Comparison of ENCODE assay signal across 23 mouse cellular contexts in the genomic region with DNA sequence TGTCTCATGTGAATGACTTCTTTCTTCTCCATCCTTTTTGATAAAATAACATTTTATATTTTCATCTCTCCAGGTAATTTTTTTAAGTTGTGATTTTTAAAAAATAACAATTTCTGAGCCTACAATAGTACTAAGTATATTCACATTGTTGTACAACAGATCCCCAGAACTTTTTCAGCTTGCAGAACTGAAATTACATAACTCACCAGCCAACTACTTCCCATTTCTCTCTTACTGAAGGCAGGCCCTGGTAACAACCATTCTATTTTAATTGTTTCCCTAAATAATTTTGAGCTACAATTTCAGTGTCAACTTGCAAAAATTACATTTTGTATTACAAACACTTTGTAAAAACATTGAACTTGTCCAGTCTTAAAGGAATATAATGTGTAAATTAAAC.
"Had no signal": no experiment of that assay in that cellular context is flagged by ENCODE, and none has a peak within 500 bp of the region (broad histone marks: within the 10 kb centered on the region; RNA-seq: fewer than 3 reads in every experiment).

No protein-coding gene starts in this region.

- ATAC-seq: intestine, postnatal 0 days; liver, embryonic 12.5 days had no signal

- H3K4me1 ChIP-seq: limb, embryonic 10.5 days; limb, embryonic 13.5 days; liver, embryonic 12.5 days; liver, embryonic 15.5 days; lung, embryonic 15.5 days; neural tube, embryonic 12.5 days; neural tube, embryonic 15.5 days had no signal

- DNase-seq: kidney, adult 2 months; kidney, postnatal 10 days; kidney, postnatal 36 days; layer of hippocampus, adult 9-11 months; liver; lung, adult 18-20 months; lung, postnatal 10 days; lung, postnatal 4 days; midbrain, embryonic 14.5 days; right cerebral cortex, postnatal 25 days; spleen, adult 18-20 months; thymus, adult 18-20 months; thymus, postnatal 14 days; thymus, postnatal 4 days had no signal

- H3K27ac ChIP-seq: limb, embryonic 10.5 days; limb, embryonic 13.5 days; liver, embryonic 12.5 days; liver, embryonic 15.5 days; lung, embryonic 15.5 days; neural tube, embryonic 12.5 days; neural tube, embryonic 15.5 days had no signal

- H3K9ac ChIP-seq: limb, embryonic 13.5 days; liver, embryonic 12.5 days; liver, embryonic 15.5 days; lung, embryonic 15.5 days; neural tube, embryonic 12.5 days; neural tube, embryonic 15.5 days had no signal

- H3K36me3 ChIP-seq: limb, embryonic 10.5 days; limb, embryonic 13.5 days; liver, embryonic 12.5 days; liver, embryonic 15.5 days; lung, embryonic 15.5 days; neural tube, embryonic 12.5 days; neural tube, embryonic 15.5 days had no signal

- H3K27me3 ChIP-seq: liver, embryonic 12.5 days; liver, embryonic 15.5 days; lung, embryonic 15.5 days; megakaryocyte, embryonic 14.5 days; neural tube, embryonic 12.5 days had no signal

- H3K9me3 ChIP-seq: limb, embryonic 10.5 days; limb, embryonic 13.5 days; liver, embryonic 12.5 days; liver, embryonic 15.5 days; lung, embryonic 15.5 days; megakaryocyte, embryonic 14.5 days; neural tube, embryonic 12.5 days; neural tube, embryonic 15.5 days had no signal

- H3K4me3 ChIP-seq: limb, embryonic 10.5 days; limb, embryonic 13.5 days; liver, embryonic 12.5 days; liver, embryonic 15.5 days; lung, embryonic 15.5 days; megakaryocyte, embryonic 14.5 days; neural tube, embryonic 12.5 days; neural tube, embryonic 15.5 days had no signal
